Mouse (Mus musculus) heart, adult 2 months (tissue): Measurements from ENCODE around the gene Snrnp70. TPM values are rescaled to one million over a fixed set of nuclear protein-coding genes. Genes with fewer than 3 reads are reported as not detected.
"Not testable (repeated sequence)": the region's sequence is repeated elsewhere in the genome, so short reads cannot be mapped to it uniquely, and the experiment has no call there.

Source experiments
- DNase-seq, 2 experiments: peaks; one replicate each; pipeline ENCODE4 v3.0.0; 2021
- H3K27ac ChIP-seq: fragments of 200-600 bp; 2 replicates; pipeline ENCODE4 v1.8.1; 2022
- H3K27me3 ChIP-seq: fragments of 200-500 bp; 2 replicates; pipeline ENCODE4 v1.6.1; 2012; ENCODE audit warnings: mild to moderate bottlenecking, low read length, inconsistent platforms, mixed read lengths; ENCODE audit not compliant: control insufficient read depth, insufficient read depth
- H3K36me3 ChIP-seq: fragments of 200-500 bp; 2 replicates; pipeline ENCODE4 v1.6.1; 2012; ENCODE audit warnings: low read length, inconsistent platforms; ENCODE audit not compliant: control insufficient read depth, insufficient read depth
- H3K4me1 ChIP-seq: fragments of 200-500 bp; 2 replicates; pipeline ENCODE4 v1.6.1; 2011; ENCODE audit warnings: low read length; ENCODE audit not compliant: control insufficient read depth, insufficient read depth
- H3K4me3 ChIP-seq: fragments of 200-600 bp; 2 replicates; pipeline ENCODE4 v1.8.1; 2022
- H3K79me2 ChIP-seq: fragments of 200-500 bp; replicated peaks from 2 replicates; pipeline ENCODE4 v1.6.1; 2012; ENCODE audit warnings: mild to moderate bottlenecking, inconsistent platforms, low read length, moderate library complexity, mixed read lengths; ENCODE audit not compliant: control insufficient read depth, insufficient read depth
- H3K9ac ChIP-seq: fragments of 200-500 bp; 2 replicates; pipeline ENCODE4 v1.6.1; 2012; ENCODE audit warnings: low read depth, mild to moderate bottlenecking, control low read depth, inconsistent platforms, low read length, mixed read lengths
- CTCF ChIP-seq: fragments of 200-600 bp; IDR thresholded peaks from 2 replicates; pipeline ENCODE4 v1.8.1; 2022; ENCODE audit warnings: antibody characterized with exemption, mild to moderate bottlenecking, moderate library complexity
- EP300 ChIP-seq: fragments of 200-500 bp; IDR thresholded peaks from 2 replicates; pipeline ENCODE4 v1.6.1; 2011; ENCODE audit warnings: low read depth, low read length, control low read depth; ENCODE audit not compliant: insufficient read depth
- POLR2A ChIP-seq: fragments of 200-500 bp; IDR thresholded peaks from 2 replicates; pipeline ENCODE4 v1.6.1; 2011; ENCODE audit warnings: mild to moderate bottlenecking, low read depth, low read length, control low read depth; ENCODE audit not compliant: insufficient read depth
- whole genome bisulfite sequencing: fragments of 180-500 bp; shearing (Covaris S2); methylation state at CpG from one replicate; pipeline ENCODE4 v1.1.7; 2018; 5-methylcytosine and 5-hydroxymethylcytosine counted together
- intact Hi-C: fragments of 180-260 bp; cut with DNase I; formaldehyde crosslinking; loops from one replicate; pipeline ENCODE4 v1.15.1; 2025
- polyA plus RNA-seq: library from polyadenylated mRNA; depleted of rRNA; stranded (reverse); fragments of >200 nt; gene quantifications from 2 replicates; pipeline ENCODE4 v1.2.3, GENCODE M21; 2012
- total RNA-seq, 2 experiments: library from RNA; stranded (reverse); gene quantifications; 2 replicates each; pipeline ENCODE4 v1.2.3; 2021

Gene Snrnp70
- total and polyA plus RNA-seq, 3 experiments = 85.0 to 117 (median 99.5) TPM

DNA sequence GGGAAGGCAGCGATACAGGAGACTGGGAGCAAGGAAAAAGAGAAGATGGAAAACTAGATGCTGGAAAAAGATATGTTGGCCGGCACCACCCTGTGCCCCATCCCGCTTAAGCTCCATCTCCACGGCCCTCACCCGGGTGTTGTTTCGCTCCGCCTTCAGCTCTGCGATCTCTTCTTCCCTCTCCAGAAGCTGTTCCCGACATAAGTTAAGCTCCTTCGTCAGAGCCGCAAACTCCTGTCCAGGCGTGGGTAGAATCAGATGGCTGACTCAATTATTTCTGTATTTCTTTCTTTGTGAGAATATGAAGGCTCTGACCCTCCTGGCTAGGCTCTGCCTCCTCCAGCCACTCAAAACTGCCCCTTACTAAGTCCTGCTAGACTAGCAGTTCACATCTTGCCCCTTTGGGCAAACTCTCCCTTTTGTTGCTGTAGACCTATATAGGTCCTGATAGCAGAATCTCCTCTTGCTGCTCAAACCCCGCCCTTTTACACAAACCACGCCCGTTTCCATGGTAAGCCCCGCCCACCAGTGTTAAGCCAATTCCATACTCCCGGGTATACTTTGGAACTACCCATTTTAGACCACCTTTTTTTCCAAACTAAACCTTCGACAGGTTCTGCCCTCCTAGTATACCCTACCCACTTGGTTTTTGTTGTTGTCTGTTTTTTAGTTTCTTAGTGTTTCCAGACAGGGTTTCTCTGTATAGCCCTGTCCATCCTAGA lies 35.0 kb downstream of the Snrnp70 start:
- intact Hi-C loops = loop anchor here (10.0 kb wide), 1 partner anchor 56 kb away; no protein-coding TSS in a partner anchor
- WGBS = 40% methylated on average over 18 of the region's 18 CpGs
- Histone ChIP-seq H3K79me2 (no peaks in the 10 kb centered on the region), H3K36me3 (no peaks in the 10 kb centered on the region), H3K27me3 (peaks cover 5% of the 10 kb centered on the region; the same call in 1 of the 2 replicates), H3K9ac (no peak overlapping the region), H3K27ac (no peak overlapping the region), H3K4me1 (no peaks in the 10 kb centered on the region), H3K4me3 (no peak overlapping the region)
- no peak for TF ChIP-seq CTCF
- TF ChIP-seq POLR2A = no peak
- no peak for TF ChIP-seq EP300
- DNase-seq = no peak

DNA sequence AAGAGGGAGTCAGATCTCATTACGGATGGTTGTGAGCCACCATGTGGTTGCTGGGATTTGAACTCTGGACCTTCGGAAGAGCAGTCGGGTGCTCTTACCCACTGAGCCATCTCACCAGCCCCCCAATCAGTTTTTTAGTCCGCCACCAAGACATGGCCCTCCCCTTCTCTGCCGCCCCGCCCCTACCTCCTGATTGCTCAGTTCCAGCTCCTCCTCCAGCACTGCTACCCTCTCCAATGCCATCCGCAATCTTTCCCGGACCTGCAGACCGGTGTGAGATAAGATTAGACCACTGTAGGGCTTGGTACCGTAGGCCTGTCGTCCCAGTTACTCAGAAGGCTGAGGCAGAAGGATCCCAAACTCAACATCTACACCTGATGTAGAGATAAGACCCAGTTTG lies 36.5 kb downstream of the Snrnp70 start:
- not testable (repeated sequence) for H3K9ac ChIP-seq

DNA sequence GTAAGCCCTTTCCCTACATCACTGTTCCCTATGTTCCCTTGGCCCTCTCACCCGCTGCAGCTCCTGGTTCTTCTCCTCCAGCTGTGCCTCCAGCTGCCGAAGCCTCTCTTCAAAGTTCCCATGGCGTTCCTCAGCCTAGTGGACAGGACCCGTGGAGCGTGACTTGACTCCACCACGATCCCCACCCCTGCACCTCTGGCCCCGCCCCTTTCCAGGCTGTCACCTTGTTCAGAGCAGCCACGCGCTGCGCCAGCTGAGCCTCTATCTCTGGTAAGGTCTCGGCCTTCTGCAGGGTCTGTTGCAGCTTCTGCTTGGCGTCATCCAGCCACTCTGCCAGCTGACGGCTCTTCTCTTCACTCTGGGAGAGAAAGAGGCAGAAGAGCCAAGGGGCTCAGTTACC lies 39.5 kb downstream of the Snrnp70 start:
- DNase-seq = no peak
- H3K79me2 ChIP-seq = no peaks in the 10 kb centered on the region
- H3K4me3 ChIP-seq = no peak overlapping the region
- 57% methylated on average over 13 of the region's 13 CpGs for WGBS
- H3K27me3 ChIP-seq = peaks cover 1% of the 10 kb centered on the region; the same call in 1 of the 2 replicates
- intact Hi-C loops = no loop called here
- H3K9ac ChIP-seq = no peak overlapping the region
- no peak overlapping the region for H3K27ac ChIP-seq
- H3K4me1 ChIP-seq = no peaks in the 10 kb centered on the region
- TF ChIP-seq POLR2A = no peak
- no peak for TF ChIP-seq EP300
- TF ChIP-seq CTCF = no peak
- H3K36me3 ChIP-seq = no peaks in the 10 kb centered on the region

More for the DNA sequence above, 36.5 kb downstream of the Snrnp70 start:
- WGBS = 39% methylated on average over 9 of the region's 11 CpGs
- H3K79me2 ChIP-seq, H3K27ac ChIP-seq, H3K4me3 ChIP-seq, intact Hi-C loops, H3K36me3 ChIP-seq, DNase-seq, H3K4me1 ChIP-seq, H3K27me3 ChIP-seq: not testable (repeated sequence)

DNA sequence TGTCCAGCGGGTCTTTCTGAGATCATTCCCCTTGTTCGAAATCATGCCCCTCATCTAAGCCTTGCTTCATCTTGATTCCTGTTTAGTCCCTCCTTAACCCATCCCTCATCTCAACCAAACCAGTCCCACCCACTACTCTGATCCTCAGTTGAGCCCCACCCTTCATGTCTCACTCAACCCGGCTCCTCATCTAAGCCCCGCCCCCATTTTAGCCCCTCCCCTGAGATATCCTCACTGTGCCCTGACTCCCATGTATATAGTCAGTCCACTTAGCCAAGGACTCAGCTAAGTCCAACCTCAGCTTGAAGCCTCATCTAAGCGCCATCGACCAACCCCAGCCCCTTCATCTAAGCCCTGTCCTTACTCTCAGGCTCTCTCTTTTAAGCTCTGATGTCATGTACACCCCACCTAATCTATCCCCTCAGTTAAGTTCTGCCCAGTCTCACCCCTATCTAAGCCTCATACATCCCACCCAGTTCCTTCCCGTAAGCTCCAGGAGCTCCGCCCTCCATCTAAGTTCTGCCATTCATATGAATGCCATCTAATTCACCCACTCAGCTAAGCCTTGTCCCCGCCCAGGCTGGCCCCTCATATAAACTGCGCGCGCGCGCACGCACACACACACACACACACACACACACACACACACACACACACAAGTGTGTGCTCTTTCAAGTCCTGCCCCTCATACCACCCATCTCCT lies 40.1 kb downstream of the Snrnp70 start:
- Histone ChIP-seq H3K27ac (no peak overlapping the region), H3K79me2 (no peaks in the 10 kb centered on the region), H3K27me3 (no peaks in the 10 kb centered on the region; the same call in 1 of the 2 replicates), H3K4me1 (no peaks in the 10 kb centered on the region), H3K4me3 (no peak overlapping the region), H3K9ac (no peak overlapping the region), H3K36me3 (no peaks in the 10 kb centered on the region)
- no peak for DNase-seq
- WGBS = 70% methylated on average over 15 of the region's 15 CpGs
- intact Hi-C loops = no loop called here
- TF ChIP-seq EP300 (no peak), CTCF (no peak), POLR2A (no peak)

DNA sequence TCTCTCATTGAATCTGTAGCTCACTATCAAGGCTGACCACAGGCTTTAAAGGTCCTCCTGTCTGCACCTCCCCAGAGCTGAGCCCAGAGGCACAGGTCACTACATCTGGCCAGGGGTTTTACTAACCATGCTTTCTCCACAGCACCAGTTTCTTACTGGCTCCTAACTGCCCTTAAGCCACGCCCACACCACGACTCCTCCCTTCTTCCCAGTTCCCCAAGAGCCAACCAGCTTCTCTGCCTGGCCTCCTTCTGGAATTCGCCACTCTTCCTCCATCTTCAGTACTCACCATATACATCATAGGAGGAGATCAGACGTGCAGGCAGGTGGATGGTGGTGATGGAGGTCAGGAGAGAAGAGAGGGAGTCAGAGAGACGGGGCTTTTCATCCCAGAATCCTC lies 42.5 kb downstream of the Snrnp70 start:
- WGBS = 32% methylated on average over 5 of the region's 5 CpGs
- no peak for TF ChIP-seq CTCF
- TF ChIP-seq POLR2A = no peak
- TF ChIP-seq EP300 = no peak
- no peak overlapping the region for H3K4me3 ChIP-seq
- H3K27me3 ChIP-seq = no peaks in the 10 kb centered on the region
- no peaks in the 10 kb centered on the region for H3K4me1 ChIP-seq
- intact Hi-C loops = no loop called here
- DNase-seq = no peak
- H3K27ac ChIP-seq = no peak overlapping the region
- H3K9ac ChIP-seq = no peak overlapping the region
- no peaks in the 10 kb centered on the region for H3K36me3 ChIP-seq
- no peaks in the 10 kb centered on the region for H3K79me2 ChIP-seq

DNA sequence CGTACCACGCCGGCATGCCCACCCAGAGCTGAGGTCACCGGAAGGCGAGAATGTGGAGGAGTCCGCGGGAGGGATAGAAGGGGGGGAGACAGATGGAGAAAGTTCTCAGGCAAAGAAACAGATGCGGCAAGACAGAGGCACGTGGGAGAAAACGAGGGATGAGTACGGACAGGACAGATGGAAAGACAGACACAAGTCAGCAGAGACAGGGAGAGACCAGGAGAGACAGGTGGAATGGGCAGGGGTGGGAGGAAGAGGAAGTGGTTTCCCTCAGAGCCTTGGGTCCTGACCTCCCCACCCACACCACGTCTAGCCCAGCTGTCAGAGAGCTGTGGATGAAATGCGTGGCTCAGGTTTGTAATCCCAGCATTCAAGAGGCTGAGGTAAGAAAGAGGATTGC lies 48.6 kb downstream of the Snrnp70 start:
- no peaks in the 10 kb centered on the region for H3K79me2 ChIP-seq
- DNase-seq = no peak
- no peaks in the 10 kb centered on the region for H3K4me1 ChIP-seq
- no peak overlapping the region for H3K4me3 ChIP-seq
- H3K27me3 ChIP-seq = no peaks in the 10 kb centered on the region
- WGBS = 66% methylated on average over 13 of the region's 13 CpGs
- intact Hi-C loops = no loop called here
- H3K27ac ChIP-seq = no peak overlapping the region
- H3K36me3 ChIP-seq = no peaks in the 10 kb centered on the region
- no peak for TF ChIP-seq POLR2A
- no peak for TF ChIP-seq EP300
- TF ChIP-seq CTCF = no peak
- H3K9ac ChIP-seq = no peak overlapping the region
